Mouse (Mus musculus): ENCODE measurements around the gene Zranb1. TPM values are rescaled to one million over a fixed set of nuclear protein-coding genes. Genes with fewer than 3 reads are reported as not detected.

The Zranb1 gene
- polyA plus RNA-seq, 1 experiment: 4.2 TPM

GRCm38 (mm10) chr7:132998639-132999038 lies 67.7 kb downstream of the Zranb1 start:
- no peak overlapping the region for H3K27ac ChIP-seq (ENCODE audit: insufficient read depth, low read length)
- 92% methylated on average over 12 of the region's 12 CpGs for WGBS
- H3K27me3 ChIP-seq (ENCODE audit: control insufficient read depth, insufficient read depth, low read length): no peaks in the 10 kb centered on the region
- TF ChIP-seq POLR2A (IDR thresholded peaks at IDR 0.05; ENCODE audit: low read depth, low read length) (no peak), CTCF (IDR thresholded peaks at IDR 0.05; ENCODE audit: extremely low read depth, insufficient read depth, insufficient read length, insufficient replicate concordance) (no peak)
- no peak overlapping the region for H3K4me3 ChIP-seq (ENCODE audit: extremely low read depth, insufficient read depth, insufficient read length)
- DNase-seq (ENCODE audit: low read depth in 1 of 2, low spot score in 2 of 2): no peak
- no peaks in the 10 kb centered on the region for H3K36me3 ChIP-seq (ENCODE audit: control insufficient read depth, insufficient read depth, low read length)
- H3K4me1 ChIP-seq (ENCODE audit: control insufficient read depth, insufficient read depth, insufficient read length): no peaks in the 10 kb centered on the region

GRCm38 (mm10) chr7:132999061-132999460 lies 68.1 kb downstream of the Zranb1 start:
- WGBS: 95% methylated on average over 11 of the region's 11 CpGs
- Histone ChIP-seq H3K36me3 (ENCODE audit: control insufficient read depth, insufficient read depth, low read length) (no peaks in the 10 kb centered on the region), H3K27me3 (ENCODE audit: control insufficient read depth, insufficient read depth, low read length) (no peaks in the 10 kb centered on the region), H3K4me1 (ENCODE audit: control insufficient read depth, insufficient read depth, insufficient read length) (no peaks in the 10 kb centered on the region), H3K4me3 (ENCODE audit: extremely low read depth, insufficient read depth, insufficient read length) (no peak overlapping the region), H3K27ac (ENCODE audit: insufficient read depth, low read length) (no peak overlapping the region)
- TF ChIP-seq POLR2A (IDR thresholded peaks at IDR 0.05; ENCODE audit: low read depth, low read length) (no peak), CTCF (IDR thresholded peaks at IDR 0.05; ENCODE audit: extremely low read depth, insufficient read depth, insufficient read length, insufficient replicate concordance) (no peak)
- DNase-seq (ENCODE audit: low read depth in 1 of 2, low spot score in 2 of 2): no peak

GRCm38 (mm10) chr7:133001388-133001787 lies 70.4 kb downstream of the Zranb1 start:
- TF ChIP-seq CTCF (IDR thresholded peaks at IDR 0.05; ENCODE audit: extremely low read depth, insufficient read depth, insufficient read length, insufficient replicate concordance) (no peak), POLR2A (IDR thresholded peaks at IDR 0.05; ENCODE audit: low read depth, low read length) (no peak)

GRCm38 (mm10) chr7:133002271-133002670 lies 71.3 kb downstream of the Zranb1 start:
- H3K36me3 ChIP-seq (ENCODE audit: control insufficient read depth, insufficient read depth, low read length): no peaks in the 10 kb centered on the region
- TF ChIP-seq CTCF (IDR thresholded peaks at IDR 0.05; ENCODE audit: extremely low read depth, insufficient read depth, insufficient read length, insufficient replicate concordance): no peak
- no peak for TF ChIP-seq POLR2A (IDR thresholded peaks at IDR 0.05; ENCODE audit: low read depth, low read length)
- H3K4me1 ChIP-seq (ENCODE audit: control insufficient read depth, insufficient read depth, insufficient read length): no peaks in the 10 kb centered on the region
- no peak overlapping the region for H3K27ac ChIP-seq (ENCODE audit: insufficient read depth, low read length)
- no peak for DNase-seq (ENCODE audit: low read depth in 1 of 2, low spot score in 2 of 2)
- WGBS: 92% methylated on average over 6 of the region's 6 CpGs
- H3K4me3 ChIP-seq (ENCODE audit: extremely low read depth, insufficient read depth, insufficient read length): no peak overlapping the region
- H3K27me3 ChIP-seq (ENCODE audit: control insufficient read depth, insufficient read depth, low read length): no peaks in the 10 kb centered on the region

More at GRCm38 (mm10) chr7:133001388-133001787, 70.4 kb downstream of the Zranb1 start:
- no peaks in the 10 kb centered on the region for H3K27me3 ChIP-seq (ENCODE audit: control insufficient read depth, insufficient read depth, low read length)
- no peak overlapping the region for H3K27ac ChIP-seq (ENCODE audit: insufficient read depth, low read length)
- 93% methylated on average over 3 of the region's 3 CpGs for WGBS
- H3K36me3 ChIP-seq (ENCODE audit: control insufficient read depth, insufficient read depth, low read length): no peaks in the 10 kb centered on the region
- H3K4me1 ChIP-seq (ENCODE audit: control insufficient read depth, insufficient read depth, insufficient read length): no peaks in the 10 kb centered on the region
- no peak overlapping the region for H3K4me3 ChIP-seq (ENCODE audit: extremely low read depth, insufficient read depth, insufficient read length)
- no peak for DNase-seq (ENCODE audit: low read depth in 1 of 2, low spot score in 2 of 2)

GRCm38 (mm10) chr7:133003421-133003820 lies 72.5 kb downstream of the Zranb1 start:
- Histone ChIP-seq H3K36me3 (ENCODE audit: control insufficient read depth, insufficient read depth, low read length) (no peaks in the 10 kb centered on the region), H3K4me1 (ENCODE audit: control insufficient read depth, insufficient read depth, insufficient read length) (no peaks in the 10 kb centered on the region), H3K27ac (ENCODE audit: insufficient read depth, low read length) (no peak overlapping the region), H3K4me3 (ENCODE audit: extremely low read depth, insufficient read depth, insufficient read length) (no peak overlapping the region), H3K27me3 (ENCODE audit: control insufficient read depth, insufficient read depth, low read length) (no peaks in the 10 kb centered on the region)
- TF ChIP-seq POLR2A (IDR thresholded peaks at IDR 0.05; ENCODE audit: low read depth, low read length) (no peak), CTCF (IDR thresholded peaks at IDR 0.05; ENCODE audit: extremely low read depth, insufficient read depth, insufficient read length, insufficient replicate concordance) (peak; percentile 72; the same call in 1 of the 2 replicates)
- WGBS: 6% methylated on average over 3 of the region's 3 CpGs
- DNase-seq (ENCODE audit: low read depth in 1 of 2, low spot score in 2 of 2): peak; percentile 25 to 52

GRCm38 (mm10) chr7:133005772-133006171 lies 74.8 kb downstream of the Zranb1 start:
- TF ChIP-seq CTCF (IDR thresholded peaks at IDR 0.05; ENCODE audit: extremely low read depth, insufficient read depth, insufficient read length, insufficient replicate concordance) (no peak), POLR2A (IDR thresholded peaks at IDR 0.05; ENCODE audit: low read depth, low read length) (no peak)
- H3K36me3 ChIP-seq (ENCODE audit: control insufficient read depth, insufficient read depth, low read length): no peaks in the 10 kb centered on the region
- no peak overlapping the region for H3K27ac ChIP-seq (ENCODE audit: insufficient read depth, low read length)
- H3K4me3 ChIP-seq (ENCODE audit: extremely low read depth, insufficient read depth, insufficient read length): no peak overlapping the region
- no peaks in the 10 kb centered on the region for H3K4me1 ChIP-seq (ENCODE audit: control insufficient read depth, insufficient read depth, insufficient read length)
- WGBS: 85% methylated on average over 7 of the region's 7 CpGs
- no peaks in the 10 kb centered on the region for H3K27me3 ChIP-seq (ENCODE audit: control insufficient read depth, insufficient read depth, low read length)
- no peak for DNase-seq (ENCODE audit: low read depth in 1 of 2, low spot score in 2 of 2)

- Histone ChIP-seq H3K27me3 (ENCODE audit: control insufficient read depth, insufficient read depth, low read length) (no peaks in the 10 kb centered on the region), H3K27ac (ENCODE audit: insufficient read depth, low read length) (no peak overlapping the region), H3K4me3 (ENCODE audit: extremely low read depth, insufficient read depth, insufficient read length) (no peak overlapping the region), H3K4me1 (ENCODE audit: control insufficient read depth, insufficient read depth, insufficient read length) (no peaks in the 10 kb centered on the region), H3K36me3 (ENCODE audit: control insufficient read depth, insufficient read depth, low read length) (no peaks in the 10 kb centered on the region)
- 69% methylated on average over 11 of the region's 11 CpGs for WGBS
- no peak for DNase-seq (ENCODE audit: low read depth in 1 of 2, low spot score in 2 of 2)
- TF ChIP-seq POLR2A (IDR thresholded peaks at IDR 0.05; ENCODE audit: low read depth, low read length): no peak
Observed at GRCm38 (mm10) chr7:133007343-133007742, 76.4 kb downstream of the Zranb1 start.

Data from spleen, adult 2 months (tissue).